Mouse (Mus musculus): Measurements from ENCODE around the gene Cggbp1. TPM values are rescaled to one million over a fixed set of nuclear protein-coding genes. Genes with fewer than 3 reads are reported as not detected.

Cggbp1 gene
- polyA plus RNA-seq, 1 experiment = 20.5 TPM

DNA sequence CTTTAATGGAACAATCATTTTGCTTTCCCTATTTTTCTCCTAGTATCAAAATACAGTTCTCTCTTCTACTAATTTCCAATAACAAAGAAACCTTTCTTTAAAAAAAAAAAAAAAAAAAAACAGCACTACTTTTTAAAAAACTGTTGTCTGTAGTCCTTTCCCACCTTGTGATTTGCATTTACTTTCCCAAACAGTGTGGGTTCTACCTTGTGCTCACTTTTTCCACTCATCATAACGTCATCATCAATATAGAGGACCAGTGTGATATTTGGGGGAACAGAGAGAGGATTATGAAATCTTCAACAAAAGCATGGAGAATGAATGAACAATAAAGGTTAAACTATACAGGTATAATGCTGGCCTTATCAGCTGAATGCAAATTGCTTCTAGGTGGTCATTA lies 27.3 kb upstream of the Cggbp1 start:
- Histone ChIP-seq H3K4me3 (no peak overlapping the region), H3K27me3 (ENCODE audit: control insufficient read depth, insufficient read depth, insufficient read length) (no peaks in the 10 kb centered on the region), H3K79me2 (ENCODE audit: control insufficient read depth, insufficient read depth) (no peaks in the 10 kb centered on the region)

GRCm38 (mm10) chr16:64830291-64830690 lies 21.5 kb upstream of the Cggbp1 start:
- H3K4me2 ChIP-seq (ENCODE audit: low read depth) = no peak overlapping the region
- no peak overlapping the region for H3K4me3 ChIP-seq
- H3ac ChIP-seq (ENCODE audit: control insufficient read depth, insufficient read length) = no peak overlapping the region
- TF ChIP-seq MYOG (IDR thresholded peaks at IDR 0.05; ENCODE audit: control insufficient read depth in 1 of 3, insufficient read depth in 1 of 3, insufficient read length in 2 of 3, low read depth in 2 of 3) (no peak), CEBPB (IDR thresholded peaks at IDR 0.05; ENCODE audit: insufficient read depth, poor library complexity, severe bottlenecking) (no peak), POLR2A (IDR thresholded peaks at IDR 0.05; ENCODE audit: insufficient read length, low read depth) (no peak), SRF (IDR thresholded peaks at IDR 0.05; ENCODE audit: control insufficient read depth, insufficient read length, low read depth) (no peak), MAX (IDR thresholded peaks at IDR 0.05; ENCODE audit: low read depth) (no peak), TCF12 (IDR thresholded peaks at IDR 0.05; ENCODE audit: insufficient read depth, poor library complexity, severe bottlenecking) (no peak), REST (IDR thresholded peaks at IDR 0.05; ENCODE audit: insufficient read depth, insufficient read length) (no peak), USF1 (IDR thresholded peaks at IDR 0.05; ENCODE audit: low read depth) (no peak), TCF3 (IDR thresholded peaks at IDR 0.05; ENCODE audit: insufficient read length, low read depth) (no peak), MYOD1 (IDR thresholded peaks at IDR 0.05; ENCODE audit: control insufficient read depth in 1 of 3, insufficient read length in 2 of 3, low read depth in 2 of 3) (no peak), POLR2AphosphoS2 (IDR thresholded peaks at IDR 0.05; ENCODE audit: insufficient read length, low read depth) (no peak), E2F4 (IDR thresholded peaks at IDR 0.05; ENCODE audit: insufficient read depth) (no peak)
- no peaks in the 10 kb centered on the region for H3K27me3 ChIP-seq (ENCODE audit: control insufficient read depth, insufficient read depth, insufficient read length)
- peaks cover 16% of the 10 kb centered on the region for H3K36me3 ChIP-seq (ENCODE audit: control insufficient read depth, insufficient read depth)
- peaks cover 9% of the 10 kb centered on the region for H3K79me2 ChIP-seq (ENCODE audit: control insufficient read depth, insufficient read depth)

More for the DNA sequence above, 27.3 kb upstream of the Cggbp1 start:
- Histone ChIP-seq H3K36me3 (ENCODE audit: control insufficient read depth, insufficient read depth) (peaks cover 15% of the 10 kb centered on the region), H3ac (ENCODE audit: control insufficient read depth, insufficient read length) (no peak overlapping the region), H3K4me2 (ENCODE audit: low read depth) (no peak overlapping the region)
- TF ChIP-seq E2F4 (IDR thresholded peaks at IDR 0.05; ENCODE audit: insufficient read depth) (no peak), TCF12 (IDR thresholded peaks at IDR 0.05; ENCODE audit: insufficient read depth, poor library complexity, severe bottlenecking) (no peak), TCF3 (IDR thresholded peaks at IDR 0.05; ENCODE audit: insufficient read length, low read depth) (no peak), SRF (IDR thresholded peaks at IDR 0.05; ENCODE audit: control insufficient read depth, insufficient read length, low read depth) (no peak), CEBPB (IDR thresholded peaks at IDR 0.05; ENCODE audit: insufficient read depth, poor library complexity, severe bottlenecking) (no peak), POLR2A (IDR thresholded peaks at IDR 0.05; ENCODE audit: insufficient read length, low read depth) (no peak), POLR2AphosphoS2 (IDR thresholded peaks at IDR 0.05; ENCODE audit: insufficient read length, low read depth) (no peak), USF1 (IDR thresholded peaks at IDR 0.05; ENCODE audit: low read depth) (no peak), MYOD1 (IDR thresholded peaks at IDR 0.05; ENCODE audit: control insufficient read depth in 1 of 3, insufficient read length in 2 of 3, low read depth in 2 of 3) (no peak), REST (IDR thresholded peaks at IDR 0.05; ENCODE audit: insufficient read depth, insufficient read length) (no peak), MAX (IDR thresholded peaks at IDR 0.05; ENCODE audit: low read depth) (no peak), MYOG (IDR thresholded peaks at IDR 0.05; ENCODE audit: control insufficient read depth in 1 of 3, insufficient read depth in 1 of 3, insufficient read length in 2 of 3, low read depth in 2 of 3) (no peak)

GRCm38 (mm10) chr16:64835996-64836545 lies 15.7 kb upstream of the Cggbp1 start:
- TF ChIP-seq POLR2A (IDR thresholded peaks at IDR 0.05; ENCODE audit: insufficient read length, low read depth) (no peak), MYOD1 (IDR thresholded peaks at IDR 0.05; ENCODE audit: control insufficient read depth in 1 of 3, insufficient read length in 2 of 3, low read depth in 2 of 3) (no peak), POLR2AphosphoS2 (IDR thresholded peaks at IDR 0.05; ENCODE audit: insufficient read length, low read depth) (no peak), CEBPB (IDR thresholded peaks at IDR 0.05; ENCODE audit: insufficient read depth, poor library complexity, severe bottlenecking) (no peak), MYOG (IDR thresholded peaks at IDR 0.05; ENCODE audit: control insufficient read depth in 1 of 3, insufficient read depth in 1 of 3, insufficient read length in 2 of 3, low read depth in 2 of 3) (no peak), USF1 (IDR thresholded peaks at IDR 0.05; ENCODE audit: low read depth) (no peak), TCF3 (IDR thresholded peaks at IDR 0.05; ENCODE audit: insufficient read length, low read depth) (no peak), TCF12 (IDR thresholded peaks at IDR 0.05; ENCODE audit: insufficient read depth, poor library complexity, severe bottlenecking) (no peak), REST (IDR thresholded peaks at IDR 0.05; ENCODE audit: insufficient read depth, insufficient read length) (no peak), MAX (IDR thresholded peaks at IDR 0.05; ENCODE audit: low read depth) (no peak), E2F4 (IDR thresholded peaks at IDR 0.05; ENCODE audit: insufficient read depth) (no peak), SRF (IDR thresholded peaks at IDR 0.05; ENCODE audit: control insufficient read depth, insufficient read length, low read depth) (no peak)
- H3K4me3 ChIP-seq = no peak overlapping the region
- H3K27me3 ChIP-seq (ENCODE audit: control insufficient read depth, insufficient read depth, insufficient read length) = no peaks in the 10 kb centered on the region
- H3K36me3 ChIP-seq (ENCODE audit: control insufficient read depth, insufficient read depth) = no peaks in the 10 kb centered on the region
- H3K4me2 ChIP-seq (ENCODE audit: low read depth) = no peak overlapping the region
- no peak overlapping the region for H3ac ChIP-seq (ENCODE audit: control insufficient read depth, insufficient read length)
- peaks cover 34% of the 10 kb centered on the region for H3K79me2 ChIP-seq (ENCODE audit: control insufficient read depth, insufficient read depth)

- H3K79me2 ChIP-seq (ENCODE audit: control insufficient read depth, insufficient read depth) = peaks cover 34% of the 10 kb centered on the region
- TF ChIP-seq TCF12 (IDR thresholded peaks at IDR 0.05; ENCODE audit: insufficient read depth, poor library complexity, severe bottlenecking) (no peak), USF1 (IDR thresholded peaks at IDR 0.05; ENCODE audit: low read depth) (no peak), E2F4 (IDR thresholded peaks at IDR 0.05; ENCODE audit: insufficient read depth) (no peak), CEBPB (IDR thresholded peaks at IDR 0.05; ENCODE audit: insufficient read depth, poor library complexity, severe bottlenecking) (no peak), POLR2A (IDR thresholded peaks at IDR 0.05; ENCODE audit: insufficient read length, low read depth) (no peak), MYOD1 (IDR thresholded peaks at IDR 0.05; ENCODE audit: control insufficient read depth in 1 of 3, insufficient read length in 2 of 3, low read depth in 2 of 3) (no peak), TCF3 (IDR thresholded peaks at IDR 0.05; ENCODE audit: insufficient read length, low read depth) (no peak), REST (IDR thresholded peaks at IDR 0.05; ENCODE audit: insufficient read depth, insufficient read length) (no peak), MAX (IDR thresholded peaks at IDR 0.05; ENCODE audit: low read depth) (no peak), POLR2AphosphoS2 (IDR thresholded peaks at IDR 0.05; ENCODE audit: insufficient read length, low read depth) (no peak), SRF (IDR thresholded peaks at IDR 0.05; ENCODE audit: control insufficient read depth, insufficient read length, low read depth) (no peak), MYOG (IDR thresholded peaks at IDR 0.05; ENCODE audit: control insufficient read depth in 1 of 3, insufficient read depth in 1 of 3, insufficient read length in 2 of 3, low read depth in 2 of 3) (no peak)
These were observed 15.1 kb upstream of the Cggbp1 start for GRCm38 (mm10) chr16:64836709-64837108.

More at GRCm38 (mm10) chr16:64836709-64837108, 15.1 kb upstream of the Cggbp1 start:
- Histone ChIP-seq H3K4me3 (no peak overlapping the region), H3K4me2 (ENCODE audit: low read depth) (no peak overlapping the region), H3ac (ENCODE audit: control insufficient read depth, insufficient read length) (no peak overlapping the region), H3K36me3 (ENCODE audit: control insufficient read depth, insufficient read depth) (no peaks in the 10 kb centered on the region), H3K27me3 (ENCODE audit: control insufficient read depth, insufficient read depth, insufficient read length) (no peaks in the 10 kb centered on the region)

Data from myocyte (in vitro differentiated cells).